Mouse (Mus musculus): ENCODE measurements around the gene Wdr64.

GRCm38 (mm10) chr1:175669456-175669855 lies 28.9 kb upstream of the Wdr64 start:
- TF ChIP-seq CTCF (IDR thresholded peaks at IDR 0.05; ENCODE audit: borderline replicate concordance, insufficient read depth, low read length) (no peak), POLR2A (IDR thresholded peaks at IDR 0.05; ENCODE audit: low read depth, low read length) (no peak)
